Mouse (Mus musculus) layer of hippocampus, adult 9-11 months (tissue): ENCODE measurements around the gene Fbxo47.

ENCODE experiments used
- DNase-seq: peaks from one replicate; pipeline ENCODE4 v3.0.0; 2022

The Fbxo47 gene

DNA sequence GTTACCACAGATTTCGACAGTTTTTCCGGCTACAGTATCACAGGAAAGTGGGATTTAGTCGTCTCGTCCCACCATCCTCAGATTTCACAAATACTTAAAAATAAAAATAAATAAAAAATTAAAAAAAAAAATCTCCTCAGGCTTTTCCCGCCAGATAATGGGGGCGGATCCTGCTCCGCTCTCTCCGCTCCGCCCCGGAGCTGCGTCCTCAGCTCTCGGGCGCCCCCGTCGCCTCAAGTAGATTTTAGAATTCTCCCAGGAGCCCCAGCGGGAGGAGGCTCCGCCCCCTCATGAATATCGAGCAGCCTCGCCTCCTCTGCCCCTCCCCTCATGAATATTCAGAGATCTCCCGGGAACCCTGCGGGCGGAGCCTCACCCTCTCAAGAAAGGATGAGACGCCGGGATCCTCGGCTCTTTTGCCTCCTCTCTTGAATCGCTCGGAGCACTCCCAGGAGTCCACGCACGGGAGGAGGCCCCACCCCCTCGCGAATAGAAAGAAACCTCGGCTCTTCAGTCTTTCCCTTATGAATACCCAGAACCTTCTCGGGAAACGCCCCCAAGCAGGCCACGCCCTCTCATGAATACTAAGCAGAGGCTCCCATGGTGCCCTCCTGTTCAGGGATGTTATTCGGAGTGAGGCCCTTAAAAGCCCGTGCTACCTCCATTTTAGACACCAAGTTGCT is at the start of gene Fbxo47:
Fbxo47 (minus strand) TSS at position 237 of the 683 bp plus-strand sequence.
- DNase-seq: peak; percentile 98

DNA sequence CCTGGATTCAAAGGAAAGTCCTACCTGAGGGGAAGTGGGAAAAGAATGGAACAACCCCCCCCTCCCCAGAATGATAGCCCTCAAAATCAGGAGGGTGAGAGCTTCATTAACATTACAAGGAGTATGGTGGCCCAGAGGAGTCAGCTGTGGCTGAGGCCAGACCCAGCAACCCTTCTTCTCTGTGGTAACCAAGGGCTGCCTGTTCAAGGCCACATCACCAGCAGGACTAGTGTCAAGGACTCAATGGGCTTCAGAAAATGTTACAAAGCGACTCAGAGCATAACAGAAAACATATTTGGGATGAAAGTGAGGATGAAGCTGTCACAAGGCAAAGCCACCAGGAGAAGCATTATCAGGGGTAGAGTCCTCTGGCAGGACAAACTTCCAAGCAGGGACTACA is 49.6 kb upstream of the Fbxo47 start:
- no peak for DNase-seq

DNA sequence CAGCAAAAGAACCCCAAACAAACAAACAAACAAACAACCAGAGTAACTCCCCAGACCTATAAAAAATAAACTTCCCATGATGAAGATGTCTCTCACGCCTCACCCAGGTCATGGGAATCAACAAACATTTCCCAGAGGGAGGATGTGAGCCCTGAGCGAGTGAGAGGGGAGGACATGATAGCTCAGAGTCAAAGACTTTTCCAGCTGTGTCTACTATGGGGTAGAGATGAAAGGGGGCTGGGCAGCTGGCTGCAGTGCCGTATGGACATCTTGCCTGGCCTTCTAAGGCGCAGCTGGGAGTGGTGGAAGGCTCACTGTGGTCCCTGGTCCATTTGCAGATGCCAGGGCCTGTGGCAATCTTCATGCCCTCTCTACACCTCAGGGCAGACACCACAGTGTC is 45.0 kb upstream of the Fbxo47 start:
- DNase-seq: no peak

DNA sequence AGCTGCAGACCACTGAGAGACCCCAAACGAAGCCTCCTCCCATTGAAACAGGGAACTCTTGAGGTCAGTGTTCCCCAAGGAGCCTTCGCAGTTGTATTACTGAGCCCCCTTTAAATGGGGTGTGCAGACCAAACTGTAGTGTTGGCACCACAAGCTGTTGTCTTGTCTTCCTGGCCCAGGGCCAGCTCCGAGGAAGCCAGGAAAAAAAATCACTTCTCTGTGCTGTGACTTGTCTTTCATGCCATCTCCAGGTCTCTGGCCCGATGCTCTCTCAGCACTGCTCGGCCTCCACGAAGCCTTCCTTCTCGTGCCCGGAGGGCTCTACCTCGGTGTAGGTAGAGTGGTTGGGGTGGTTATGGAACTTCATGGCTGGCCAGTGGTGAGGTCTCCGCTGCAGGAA is 40.3 kb upstream of the Fbxo47 start:
- DNase-seq: no peak

DNA sequence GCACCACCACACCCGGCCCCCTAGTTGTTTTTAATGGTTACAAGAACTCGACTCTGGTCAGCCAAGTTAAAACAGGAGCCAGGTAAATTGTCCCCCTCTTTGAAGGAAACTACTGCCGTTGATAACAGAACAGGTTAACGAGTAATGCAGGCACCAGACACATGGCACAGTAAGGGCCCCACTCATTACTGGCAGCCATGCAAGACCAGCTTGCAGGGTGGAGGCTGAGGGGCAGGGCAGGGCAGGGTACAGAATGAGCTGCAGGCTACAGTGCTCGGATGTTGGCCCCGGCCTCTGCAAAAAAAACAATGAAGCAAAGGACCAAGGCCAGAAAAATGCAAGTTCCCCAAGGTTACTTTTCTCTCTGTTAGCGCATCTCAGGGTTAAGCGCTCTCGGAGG is 39.7 kb upstream of the Fbxo47 start:
- DNase-seq: no peak

DNA sequence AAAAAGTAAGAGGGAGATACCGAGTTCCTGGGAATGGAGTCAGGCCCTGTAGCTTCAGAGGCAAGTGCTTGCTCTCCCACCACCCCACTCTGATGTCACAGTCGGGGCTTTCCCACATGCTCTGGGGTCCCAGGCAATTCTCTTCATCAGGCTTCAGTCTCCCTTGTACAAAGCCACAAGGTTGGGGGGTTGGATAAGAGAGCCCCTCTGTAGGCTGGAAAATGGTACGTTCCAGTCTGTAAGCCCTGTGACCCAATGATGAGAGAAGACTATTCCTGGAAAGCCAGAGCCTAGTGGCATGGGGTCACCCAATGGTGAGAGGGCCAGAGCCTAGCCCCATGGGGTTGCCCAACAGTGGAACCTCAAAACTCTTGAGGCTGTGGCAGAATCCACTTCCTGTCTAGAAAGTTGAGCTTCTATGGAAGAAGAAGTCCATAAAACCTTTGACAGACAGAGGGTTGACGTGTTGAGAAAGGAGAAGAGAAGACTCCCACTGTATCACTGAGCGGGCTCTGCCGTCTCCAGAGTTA is 32.1 kb upstream of the Fbxo47 start:
- no peak for DNase-seq

DNA sequence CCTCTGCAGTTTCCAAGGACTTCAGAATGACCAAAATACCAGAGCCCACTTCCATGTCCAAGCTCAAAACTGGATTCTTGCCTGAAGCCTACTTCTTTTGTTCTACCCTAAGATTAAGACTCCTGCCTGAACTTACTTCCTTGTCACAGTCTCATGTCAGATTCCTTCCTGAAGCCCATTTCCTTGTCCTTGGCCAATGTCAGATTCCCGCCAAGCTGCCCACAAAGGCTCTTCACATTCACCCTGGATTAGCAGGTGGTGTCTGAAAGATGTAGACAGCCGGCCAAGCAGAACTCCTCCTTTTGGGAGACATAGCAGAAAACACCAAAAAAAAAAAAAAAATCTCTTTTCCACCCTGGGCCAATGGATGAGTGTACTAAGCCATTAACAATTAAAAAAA is 31.5 kb upstream of the Fbxo47 start:
- no peak for DNase-seq

DNA sequence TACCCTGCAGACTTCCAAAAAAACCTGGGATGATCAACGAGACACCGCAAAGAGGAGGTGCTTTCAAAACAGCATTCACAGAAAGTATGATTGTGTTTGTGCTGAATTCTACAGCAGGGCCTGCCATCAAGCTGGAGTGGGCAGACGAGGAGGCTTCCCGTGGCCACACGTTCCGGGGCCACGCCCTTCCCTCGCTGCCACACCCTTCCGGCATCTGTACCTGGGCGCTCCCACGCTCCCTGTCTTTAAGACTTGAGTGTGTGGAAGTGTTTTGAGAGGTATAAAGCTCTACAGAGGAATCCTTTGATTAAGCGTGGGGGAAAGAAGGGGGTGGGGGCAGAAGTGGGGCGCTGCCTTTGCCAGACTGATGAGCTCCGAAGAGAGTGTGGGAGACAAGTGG is 29.2 kb upstream of the Fbxo47 start:
- DNase-seq: no peak

DNA sequence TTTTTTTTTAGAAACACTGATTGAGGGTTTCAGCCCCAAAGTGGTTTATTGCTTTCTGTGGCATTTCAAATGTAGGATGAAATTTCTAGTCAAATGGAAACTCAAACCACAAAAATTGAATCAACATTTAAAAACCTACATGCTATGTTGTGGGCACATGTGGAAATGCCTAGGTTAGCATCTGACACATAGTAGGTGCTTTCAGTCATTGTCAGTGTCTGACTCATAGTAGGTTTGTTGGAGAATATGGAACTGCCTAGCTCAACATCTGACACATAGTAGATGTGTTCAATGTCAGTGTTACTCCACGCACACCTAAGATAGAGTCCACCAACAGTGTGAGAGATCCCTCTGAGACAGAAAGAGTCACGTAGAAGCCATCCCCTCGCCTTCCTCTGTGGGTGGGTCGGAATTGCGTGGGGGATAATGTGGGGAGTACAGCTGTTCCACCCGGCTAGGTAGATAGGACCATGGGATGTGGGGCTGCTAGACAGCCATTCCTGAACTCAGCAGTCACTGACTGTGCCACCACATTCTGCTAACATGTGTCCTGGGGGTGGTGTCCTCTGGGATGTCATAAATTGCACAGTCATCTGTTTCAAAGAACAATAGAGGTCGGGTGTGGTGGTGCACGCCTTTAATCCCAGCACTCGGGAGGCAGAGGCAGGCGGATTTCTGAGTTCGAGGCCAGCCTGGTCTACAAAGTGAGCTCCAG is 24.8 kb upstream of the Fbxo47 start:
- DNase-seq: no peak

DNA sequence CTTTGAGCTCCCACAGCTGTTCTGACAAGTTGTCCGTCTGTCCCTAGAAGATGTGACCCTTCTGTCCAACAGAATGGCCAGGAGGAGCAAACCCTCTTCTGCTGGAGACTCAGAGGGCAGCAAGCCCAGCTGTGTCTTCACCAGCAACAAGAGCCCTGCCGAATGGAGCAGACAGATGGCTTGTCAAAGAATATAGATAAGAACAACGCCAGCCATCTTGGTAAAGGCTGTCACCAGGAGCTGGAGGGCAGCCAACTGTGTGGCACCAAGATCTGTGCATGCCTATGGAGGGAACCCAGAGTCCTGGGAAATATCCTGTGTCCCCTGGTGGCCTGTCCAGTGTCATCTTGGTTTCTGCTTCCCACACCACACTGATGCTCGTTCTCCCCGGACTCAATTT is 24.0 kb upstream of the Fbxo47 start:
- no peak for DNase-seq

DNA sequence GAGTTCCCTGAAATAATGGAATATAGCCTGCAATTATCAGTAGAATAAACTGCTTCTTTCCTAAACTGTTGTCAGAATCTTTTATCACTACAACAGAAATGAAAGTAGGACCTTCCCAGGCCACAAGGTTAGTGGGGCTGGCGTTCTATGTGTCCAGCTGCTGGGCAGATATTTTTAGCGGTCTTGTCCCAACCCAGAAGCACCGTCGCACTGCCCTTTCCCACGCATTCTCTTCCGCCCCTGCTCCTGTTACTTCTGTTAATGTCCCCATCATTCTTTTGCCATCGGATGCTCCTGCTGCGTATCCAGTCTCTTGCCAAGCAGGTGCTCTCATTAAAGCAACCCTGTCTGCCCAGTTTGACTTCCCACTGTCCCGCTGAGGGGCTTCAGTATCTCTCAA is 23.0 kb upstream of the Fbxo47 start:
- DNase-seq: no peak

DNA sequence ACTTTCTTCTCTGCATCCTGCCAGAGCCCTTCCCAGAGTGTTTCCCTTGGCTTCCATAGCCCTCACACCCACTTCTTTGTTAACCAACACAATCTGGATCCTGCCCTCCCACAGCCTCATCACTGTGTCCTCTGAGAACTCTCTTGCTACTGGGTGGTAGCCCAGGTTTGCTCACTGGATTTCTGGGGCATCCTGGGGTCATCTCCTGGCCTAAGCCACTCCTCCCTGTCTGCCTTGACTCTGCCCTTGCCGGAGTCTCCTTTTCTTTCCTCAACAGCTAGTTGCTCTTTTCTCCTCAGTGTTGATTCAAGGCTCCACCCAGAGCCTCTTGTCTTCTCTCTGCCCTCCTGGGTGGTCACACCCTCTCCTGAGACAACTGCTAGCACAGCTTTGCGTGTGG is 22.0 kb upstream of the Fbxo47 start:
- DNase-seq: no peak

DNA sequence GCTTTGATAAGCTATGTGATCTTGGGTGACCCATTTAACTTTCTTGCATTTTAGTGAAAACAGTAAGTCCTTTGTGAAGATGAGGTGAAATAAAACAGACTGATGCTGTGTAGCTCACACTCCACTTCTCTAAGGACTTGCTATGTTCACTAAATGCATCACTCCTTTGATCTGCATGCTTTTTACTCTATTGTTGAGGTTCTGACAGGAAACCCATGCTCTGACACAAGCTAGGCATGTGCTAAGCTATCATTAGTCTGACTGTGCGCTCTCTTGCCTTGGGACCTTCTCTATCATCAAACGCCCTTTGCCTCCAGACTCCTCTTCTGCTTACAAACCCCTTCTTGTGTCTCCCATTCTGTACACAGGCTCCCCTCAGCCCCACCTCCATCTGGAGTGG is 21.6 kb upstream of the Fbxo47 start:
- DNase-seq: no peak

DNA sequence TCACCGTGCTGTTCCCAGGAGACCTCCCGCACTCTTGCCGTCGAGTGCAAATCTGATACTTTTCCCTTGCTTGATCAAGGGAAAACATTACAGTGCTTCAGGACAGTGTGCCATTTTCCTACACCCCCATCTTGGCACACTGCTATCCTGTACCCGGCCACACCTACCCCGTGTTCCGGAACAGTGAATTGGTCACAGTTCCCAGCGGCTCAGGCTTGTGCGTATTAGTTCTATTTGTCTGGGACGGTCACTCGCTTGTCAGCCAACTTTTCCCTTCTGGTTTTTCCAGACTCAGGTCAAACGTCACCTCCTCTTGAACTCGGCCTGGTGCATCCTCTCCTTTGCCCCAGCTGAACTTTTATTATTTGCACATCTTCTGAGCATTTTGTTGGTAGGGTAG is 20.8 kb upstream of the Fbxo47 start:
- DNase-seq: no peak

DNA sequence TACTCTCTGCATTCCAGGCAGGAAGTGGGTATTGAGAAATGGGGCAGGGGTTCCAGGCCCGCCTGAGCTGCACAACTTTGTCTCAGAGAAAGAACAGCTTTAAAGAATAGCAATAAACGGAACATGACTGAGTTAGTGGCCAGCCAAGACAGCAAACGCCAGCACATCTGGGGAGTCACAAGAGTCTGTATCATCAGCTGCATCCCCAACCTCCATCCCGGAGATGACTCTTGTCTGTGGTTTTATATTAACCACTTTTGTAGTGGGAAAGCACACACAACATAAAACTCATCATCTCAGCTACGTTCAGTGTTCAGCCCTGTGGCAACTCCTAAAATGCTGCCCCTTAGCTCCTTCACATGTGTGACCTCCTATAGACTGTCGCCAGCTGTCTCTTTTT is 17.9 kb upstream of the Fbxo47 start:
- no peak for DNase-seq

DNA sequence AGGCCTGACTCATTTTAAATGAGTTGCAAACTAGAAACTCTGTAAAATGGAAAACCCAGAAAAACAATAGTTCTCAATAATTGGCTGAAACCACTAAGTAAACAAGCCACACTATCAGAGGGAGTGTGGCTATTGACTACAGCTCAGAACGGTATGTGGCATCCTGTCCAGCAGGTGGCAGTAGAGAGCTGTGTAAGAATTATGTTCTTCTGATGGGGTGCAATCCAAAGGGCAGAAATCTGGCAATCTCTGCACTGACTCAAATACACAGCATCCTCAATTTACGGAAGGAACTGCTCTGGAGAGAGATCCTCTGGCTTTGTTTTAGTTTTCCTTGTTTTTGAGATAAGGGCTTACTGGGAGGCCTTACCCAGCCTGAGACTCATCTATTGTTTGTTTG is 15.9 kb upstream of the Fbxo47 start:
- peak; percentile 83 for DNase-seq

DNA sequence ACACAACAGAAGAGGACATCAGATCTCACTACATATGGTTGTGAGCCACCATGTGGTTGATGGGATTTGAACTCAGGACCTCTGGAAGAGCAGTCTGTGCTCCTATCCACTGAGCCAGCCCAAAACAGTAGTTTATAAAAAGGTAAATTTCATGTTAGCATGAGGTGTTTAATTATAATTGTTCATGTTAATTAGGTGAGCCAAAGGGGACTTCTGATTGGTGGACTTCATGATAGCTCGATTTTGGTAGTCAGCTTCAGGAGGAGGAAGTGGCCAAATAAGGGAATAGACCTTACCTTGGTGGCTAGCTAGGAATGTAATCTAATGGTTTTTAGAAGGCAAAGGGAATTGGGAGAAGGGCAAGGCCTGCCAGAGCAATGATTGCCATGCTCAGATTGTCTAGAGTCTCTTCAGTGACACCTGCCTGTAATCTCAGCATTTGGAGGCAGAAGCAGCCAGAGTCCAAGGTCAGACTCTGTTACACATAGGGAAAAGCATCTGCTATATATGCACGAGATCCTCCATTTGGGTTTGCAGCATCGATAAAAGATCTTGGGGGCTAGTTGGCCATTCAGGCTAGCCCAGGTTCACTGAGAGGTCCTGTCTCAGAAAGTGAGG is 13.7 kb upstream of the Fbxo47 start:
- DNase-seq: no peak

DNA sequence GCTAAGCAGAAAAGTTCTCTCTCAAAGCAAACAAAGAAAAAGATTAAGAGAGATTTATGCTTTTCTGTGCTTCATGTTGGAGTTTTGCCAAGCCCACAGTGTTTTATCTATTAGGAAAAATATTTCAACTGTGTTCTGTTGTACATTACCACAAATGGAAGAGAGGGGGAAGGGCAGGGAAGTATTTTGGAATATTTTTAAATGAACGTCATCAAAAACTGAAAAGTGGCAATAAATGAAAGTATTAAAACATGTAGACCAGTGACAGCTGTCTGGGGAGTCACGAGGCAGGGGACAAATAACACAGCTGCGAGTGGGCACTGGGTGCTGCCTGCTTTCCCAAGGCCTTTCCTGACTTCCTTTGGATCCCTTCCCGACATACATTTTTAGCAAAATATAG is 12.7 kb upstream of the Fbxo47 start:
- DNase-seq: no peak

DNA sequence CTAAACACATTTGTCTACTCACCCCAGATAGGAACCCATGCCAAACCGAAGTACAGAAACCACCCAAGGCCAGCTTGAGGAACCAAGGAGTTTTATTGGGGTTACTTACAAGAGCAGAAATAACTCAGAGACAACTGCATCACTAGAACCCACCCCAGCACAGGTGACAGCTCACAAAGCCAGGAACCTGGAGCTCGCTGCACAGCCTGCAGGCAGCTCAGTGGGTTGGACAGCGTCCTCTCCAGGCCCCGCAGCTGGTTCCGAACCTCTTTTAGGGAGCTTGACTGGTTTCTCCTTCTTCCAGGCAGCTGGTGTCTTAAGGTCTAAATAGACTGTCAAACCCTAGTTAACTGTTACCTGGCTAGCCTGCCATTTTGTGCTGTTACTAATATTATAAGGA is 7.9 kb upstream of the Fbxo47 start:
- no peak for DNase-seq

DNA sequence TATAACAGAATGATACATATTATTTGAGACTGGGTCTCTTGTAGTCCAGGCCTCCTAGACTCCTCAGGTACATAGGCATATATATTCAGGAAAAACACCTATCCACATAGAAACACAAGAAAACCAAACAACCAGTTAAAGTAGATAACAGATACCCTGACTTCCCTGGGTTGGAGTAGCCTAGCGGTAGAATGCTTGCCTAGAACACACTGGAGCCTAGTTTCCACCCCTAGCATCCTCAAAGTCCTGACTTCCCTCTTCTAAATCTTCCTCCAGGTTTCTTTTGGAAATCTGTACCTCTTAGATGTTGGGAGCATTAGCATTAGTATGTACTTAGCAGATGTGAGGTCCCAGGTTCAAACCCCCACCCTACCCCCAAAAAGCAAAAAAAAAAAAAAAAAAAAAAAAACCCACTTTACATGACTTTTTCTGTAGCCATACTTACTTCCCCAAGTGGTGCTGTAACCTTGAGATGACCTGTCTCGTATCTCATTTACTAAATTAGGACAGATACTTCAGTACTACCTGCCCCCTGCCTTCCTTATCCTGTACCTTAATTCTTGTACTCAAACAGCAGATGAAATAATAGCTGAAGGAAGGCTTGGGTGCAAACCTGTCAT is 1.5 kb upstream of the Fbxo47 start:
- DNase-seq: no peak

DNA sequence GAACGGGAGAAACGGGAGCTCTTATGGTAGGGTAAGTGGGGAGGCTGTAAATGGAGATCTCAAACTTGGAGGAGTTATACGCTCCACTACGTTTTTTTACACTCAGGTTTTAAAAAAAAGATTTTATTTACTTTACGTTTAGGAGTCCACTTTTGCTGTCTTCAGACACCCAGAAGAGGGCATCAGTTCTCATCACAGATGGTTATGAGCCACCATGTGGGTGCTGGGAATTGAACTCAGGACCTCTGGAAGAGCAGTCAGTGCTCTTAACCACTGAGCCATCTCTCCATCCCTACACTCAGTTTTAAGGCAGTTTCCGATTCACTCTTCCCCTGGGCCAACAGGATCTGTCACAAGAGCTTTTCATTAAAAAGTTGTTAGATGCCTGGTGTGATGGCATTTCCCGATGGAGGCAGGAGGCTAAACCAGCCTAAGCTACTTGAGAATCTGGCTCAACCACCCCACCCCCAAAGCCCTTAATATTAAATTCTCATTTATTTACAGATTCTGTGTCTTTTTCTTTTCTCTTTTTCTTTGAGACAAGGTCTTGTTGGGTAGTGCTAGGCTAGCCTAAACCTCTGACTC is 739 bp upstream of the Fbxo47 start:
- DNase-seq: no peak

DNA sequence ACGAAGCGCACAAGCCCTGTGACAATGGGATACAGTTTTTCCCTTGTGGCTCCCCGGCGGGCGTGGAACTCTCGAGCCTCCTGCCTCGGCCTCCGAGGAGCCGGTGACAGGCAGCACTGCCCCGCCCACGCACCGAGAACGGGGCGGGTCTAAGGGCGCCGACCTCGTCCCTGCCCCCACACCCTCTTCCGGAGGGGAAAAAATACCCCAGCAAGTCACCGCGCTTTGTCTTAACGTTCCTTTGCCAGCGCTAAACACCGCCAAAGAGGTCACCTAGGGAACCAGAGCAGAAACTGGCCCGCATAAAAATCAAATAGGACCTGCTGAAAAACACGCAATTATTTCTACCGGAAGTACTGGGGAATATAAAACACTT is 424 bp downstream of the Fbxo47 start:
- DNase-seq: peak; percentile 79

DNA sequence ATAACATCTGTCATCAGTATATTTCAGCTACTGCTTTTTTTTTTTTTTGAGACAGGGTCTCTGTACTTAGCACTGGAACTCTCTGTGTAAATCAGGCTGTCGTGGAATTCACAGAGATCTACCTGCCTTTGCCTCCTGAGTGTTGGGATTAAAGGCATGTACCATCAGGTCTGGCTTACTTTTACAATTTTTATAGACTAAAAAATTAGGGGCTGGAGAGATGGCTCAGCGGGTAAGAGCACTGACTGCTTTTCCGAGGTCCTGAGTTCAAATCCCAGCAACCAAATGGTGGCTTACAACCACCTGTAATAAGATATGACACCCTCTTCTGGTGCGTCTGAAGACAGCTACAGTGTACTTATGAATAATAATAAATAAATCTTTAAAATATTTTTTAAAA is 3.6 kb downstream of the Fbxo47 start:
- DNase-seq: no peak

DNA sequence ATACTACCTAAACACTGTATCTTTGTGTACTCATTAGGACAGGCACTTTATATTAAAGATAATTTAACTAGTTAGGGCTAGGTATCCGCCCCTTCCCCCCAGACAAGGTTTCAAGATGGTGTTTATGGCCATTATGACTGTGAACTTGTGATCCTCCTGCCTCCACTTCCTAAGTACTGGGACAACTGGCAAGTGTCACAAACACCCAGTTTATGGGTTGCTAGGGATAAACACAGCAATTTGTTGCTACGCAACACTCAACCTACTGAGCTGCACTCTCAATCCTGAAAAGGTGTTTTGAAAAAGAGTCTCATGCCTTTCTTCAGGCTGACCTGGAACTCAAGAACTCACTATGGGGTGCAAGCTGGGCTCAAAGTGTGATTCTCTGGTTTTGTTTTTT is 6.6 kb downstream of the Fbxo47 start:
- no peak for DNase-seq
